9 mouse cellular contexts compared by ENCODE assay signal in genomic region chr7:90150311-90150710, GRCm38 (mm10). TPM values are rescaled to one million over a fixed set of nuclear protein-coding genes. Genes with fewer than 3 reads are reported as not detected.
DNase-seq lines count a peak whose midpoint lies in the region; ATAC-seq and TF ChIP-seq lines count a peak whose summit lies in the region.
"Had no signal": no experiment of that assay in that cellular context is flagged by ENCODE, and none has a peak within 500 bp of the region (broad histone marks: within the 10 kb centered on the region; RNA-seq: fewer than 3 reads in every experiment).

No protein-coding gene starts in this region.

- DNase-seq in left cerebral cortex, adult 2 months (ENCODE audit: extremely low spot score in 1 of 2, low spot score in 2 of 2), result peak; percentile 22 to 29
- no peak for DNase-seq in left cerebral cortex, postnatal 36 days (ENCODE audit: low spot score in 2 of 2)
- DNase-seq in adrenal gland, postnatal 25 days, result peak; percentile 62
- DNase-seq in heart, postnatal 36 days, result peak; percentile 56 to 57
- DNase-seq in kidney, postnatal 4 days, result peak; percentile 66 to 81
- DNase-seq in midbrain, embryonic 10.5 days (ENCODE audit: low spot score), result peak; percentile 30
- DNase-seq in spleen, postnatal 14 days (ENCODE audit: low spot score in 2 of 2), result peak; percentile 28 to 56

- no peaks in the 10 kb centered on the region for H3K9me3 ChIP-seq in midbrain, embryonic 10.5 days (replicated peaks)
- H3K9me3 ChIP-seq: limb, embryonic 12.5 days had no signal

- no peak overlapping the region for H3K27ac ChIP-seq in left cerebral cortex, adult 2 months
- no peak overlapping the region for H3K27ac ChIP-seq in midbrain, embryonic 10.5 days (replicated peaks)
- H3K27ac ChIP-seq: limb, embryonic 12.5 days had no signal

- WGBS in midbrain, embryonic 10.5 days, result 61% methylated on average over 2 of the region's 2 CpGs

- no peaks in the 10 kb centered on the region for H3K36me3 ChIP-seq in midbrain, embryonic 10.5 days

- peak; percentile 36; the same call in 1 of the 2 replicates for ATAC-seq in erythroblast, adult 5-6 weeks (replicated peaks; ENCODE audit: low FRiP score, poor library complexity, severe bottlenecking)

- intact Hi-C loops in left cerebral cortex, adult 2 months (cut with DNase I), result loop anchor here (1.0 to 10.0 kb wide), 2 partner anchors 114 to 152 kb away; partner anchors contain the start of gene Ccdc83
- intact Hi-C loops in left cerebral cortex, postnatal 36 days (cut with DNase I), result loop anchor here (5.0 kb wide), 1 partner anchor 153 kb away; no protein-coding TSS in a partner anchor
- intact Hi-C loops in heart, postnatal 36 days (cut with DNase I), result loop anchor here (1.0 to 5.0 kb wide), 2 partner anchors 117 to 152 kb away; partner anchors contain the start of gene Ccdc83

- no peak overlapping the region for H3K4me3 ChIP-seq in left cerebral cortex, adult 2 months
- no peak overlapping the region for H3K4me3 ChIP-seq in midbrain, embryonic 10.5 days
- H3K4me3 ChIP-seq: limb, embryonic 12.5 days had no signal

- TF ChIP-seq CTCF in left cerebral cortex, adult 2 months (IDR thresholded peaks at IDR 0.05), result peak; percentile 75

- H3K4me1 ChIP-seq in midbrain, embryonic 10.5 days, result no peaks in the 10 kb centered on the region

- no peaks in the 10 kb centered on the region for H3K27me3 ChIP-seq in midbrain, embryonic 10.5 days (ENCODE audit: low read depth, poor library complexity, severe bottlenecking)
- H3K27me3 ChIP-seq: limb, embryonic 12.5 days had no signal

RNA-seq across cellular contexts. Expression of gene Picalm, which starts 20.3 kb away (rescaled TPM):
- 100 to 1,000 TPM; 143 to 144 TPM for total RNA-seq in left cerebral cortex, adult 2 months (2021)
- total RNA-seq in left cerebral cortex, postnatal 36 days (2021), result 100 to 1,000 TPM; 132 to 152 TPM
- total RNA-seq in adrenal gland, postnatal 25 days (2021), result 152 and 162 TPM in 2 replicates
- total RNA-seq in erythroblast, adult 5-6 weeks (2015; ENCODE audit: low replicate concordance), result 800 and 869 TPM in 2 replicates
- 1,037 and 1,102 TPM in 2 replicates for total RNA-seq in erythroblast, adult 5-6 weeks (2017; ENCODE audit: low replicate concordance)
- total RNA-seq in heart, postnatal 36 days (2021), result 100 to 1,000 TPM; 113 to 122 TPM
- 23.5 and 28.1 TPM in 2 replicates for polyA plus RNA-seq in midbrain, embryonic 10.5 days (2016; fragmentation: Nextera tagmentation; extraction: Ambion mirVana)

Comparison
In these comparisons a context has a peak if more than half of its experiments do, and no peak if none do; other contexts are left out.
1. DNase-seq: peak in left cerebral cortex, adult 2 months (2 of 2), adrenal gland, postnatal 25 days (single experiment), heart, postnatal 36 days (2 of 2), kidney, postnatal 4 days (2 of 2), midbrain, embryonic 10.5 days (single experiment) and spleen, postnatal 14 days (2 of 2); none in left cerebral cortex, postnatal 36 days (0 of 2).